Mouse (Mus musculus) embryonic facial prominence, embryonic 10.5 days (tissue): ENCODE measurements around the gene Cenpf. TPM values are rescaled to one million over a fixed set of nuclear protein-coding genes. Genes with fewer than 3 reads are reported as not detected.
"Not testable (repeated sequence)": the region's sequence is repeated elsewhere in the genome, so short reads cannot be mapped to it uniquely, and the experiment has no call there.

ENCODE experiments used
- DNase-seq: peaks from one replicate; pipeline ENCODE4 v3.0.0-alpha.2; 2017; ENCODE audit warnings: low spot score
- H3K27ac ChIP-seq: fragments of 300-500 bp; sonication (generic); replicated peaks from 2 replicates; pipeline ENCODE4 v1.5.1; 2016; ENCODE audit warnings: mild to moderate bottlenecking
- H3K27me3 ChIP-seq: fragments of 300-500 bp; sonication (generic); replicated peaks from 2 replicates; pipeline ENCODE4 v1.6.1; 2016; ENCODE audit warnings: low read depth, mild to moderate bottlenecking; ENCODE audit not compliant: poor library complexity, severe bottlenecking
- H3K36me3 ChIP-seq: fragments of 300-500 bp; sonication (generic); replicated peaks from 2 replicates; pipeline ENCODE4 v1.6.1; 2016; ENCODE audit warnings: mild to moderate bottlenecking, moderate library complexity
- H3K4me1 ChIP-seq: fragments of 300-500 bp; sonication (generic); 2 replicates; pipeline ENCODE4 v1.6.1; 2016
- H3K4me3 ChIP-seq: fragments of 300-500 bp; sonication (generic); 2 replicates; pipeline ENCODE4 v1.5.1; 2016; ENCODE audit warnings: mild to moderate bottlenecking, moderate library complexity
- H3K9me3 ChIP-seq: fragments of 300-500 bp; sonication (generic); 2 replicates; pipeline ENCODE4 v1.6.1; 2016; ENCODE audit warnings: mild to moderate bottlenecking
- WGBS: fragments of 180-500 bp; shearing (Covaris S2); methylation state at CpG from one replicate; pipeline ENCODE4 v1.1.7; 2016; 5-methylcytosine and 5-hydroxymethylcytosine counted together
- polyA plus RNA-seq: library from polyadenylated mRNA; unstranded; fragments of >200 nt; fragmentation: Nextera tagmentation; extraction: Ambion mirVana; gene quantifications from 2 replicates; pipeline ENCODE4 v1.2.1, GENCODE M21; 2016

Gene Cenpf
- polyA plus RNA-seq, 1 experiment from 2014 or later = 108 TPM

DNA sequence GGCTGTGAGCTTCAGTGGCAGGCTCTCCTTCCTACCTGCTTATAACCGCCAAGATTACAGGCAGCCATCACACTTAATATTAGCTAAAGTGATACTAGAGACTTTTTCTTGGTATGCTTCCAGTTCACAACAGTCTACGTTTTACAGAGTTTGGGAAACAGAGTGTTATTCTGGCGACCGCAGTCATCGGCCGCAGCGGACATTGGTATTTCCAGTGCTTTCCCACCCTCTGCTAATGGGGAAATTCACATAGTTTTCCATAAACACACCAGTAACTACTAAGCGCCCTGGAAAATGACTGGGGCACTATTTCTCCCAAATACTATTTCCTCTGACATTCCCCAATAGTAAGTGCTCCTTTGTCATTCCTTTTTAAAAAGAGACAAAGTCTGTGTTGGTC lies 21.1 kb upstream of the Cenpf start:
- Histone ChIP-seq H3K27me3 (no peaks in the 10 kb centered on the region), H3K4me1 (peaks cover 22% of the 10 kb centered on the region), H3K36me3 (no peaks in the 10 kb centered on the region), H3K4me3 (no peak overlapping the region), H3K9me3 (no peaks in the 10 kb centered on the region), H3K27ac (no peak overlapping the region)
- WGBS = 83% methylated on average over 8 of the region's 8 CpGs
- no peak for DNase-seq

DNA sequence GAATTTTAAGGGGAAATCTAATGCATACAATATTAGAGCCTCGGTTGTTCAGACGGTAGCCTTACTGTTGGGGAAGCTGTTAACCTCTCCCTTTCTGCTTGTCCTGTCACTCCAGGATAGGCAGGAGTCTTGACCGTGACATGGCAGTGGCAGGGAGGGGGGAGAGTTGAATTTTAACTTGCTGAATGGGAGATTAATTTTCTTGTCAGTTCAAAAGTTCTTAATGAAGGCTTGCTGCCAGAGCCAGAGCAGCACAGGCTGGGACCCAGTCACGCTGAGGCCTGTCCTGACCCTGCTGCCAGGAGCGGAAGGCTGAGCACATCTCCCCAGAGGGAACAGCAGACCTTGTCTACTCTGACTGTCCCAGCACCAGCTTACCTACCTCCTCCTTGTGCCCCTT lies 19.5 kb upstream of the Cenpf start:
- no peak overlapping the region for H3K4me3 ChIP-seq
- H3K4me1 ChIP-seq = peaks cover 22% of the 10 kb centered on the region
- peak overlapping the region; percentile 24; the same call in 1 of the 2 replicates for H3K27ac ChIP-seq
- H3K27me3 ChIP-seq = no peaks in the 10 kb centered on the region
- no peak for DNase-seq
- 38% methylated on average over 5 of the region's 5 CpGs for WGBS
- no peaks in the 10 kb centered on the region for H3K9me3 ChIP-seq
- no peaks in the 10 kb centered on the region for H3K36me3 ChIP-seq

DNA sequence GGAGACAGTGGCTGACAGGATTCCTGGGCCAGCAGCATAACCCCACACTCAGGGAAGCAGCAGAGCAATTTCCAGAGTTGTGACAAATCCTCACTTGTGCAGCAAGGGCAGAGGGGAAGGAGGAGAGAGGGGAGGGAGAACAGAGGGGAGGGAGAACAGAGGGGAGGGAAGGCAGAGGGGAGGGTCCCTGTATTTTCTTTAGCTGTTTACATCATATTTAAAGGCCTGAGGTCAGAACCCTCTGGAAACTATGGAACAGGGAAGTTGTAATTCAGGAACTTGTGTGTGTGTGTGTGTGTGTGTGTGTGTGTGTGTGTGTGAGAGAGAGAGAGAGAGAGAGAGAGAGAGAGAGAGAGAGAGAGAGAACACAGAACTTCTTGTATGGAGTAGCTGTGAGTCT lies 19.1 kb upstream of the Cenpf start:
- DNase-seq = no peak
- Histone ChIP-seq H3K27me3 (no peaks in the 10 kb centered on the region), H3K27ac (0 out of 2 replicates have a peak overlapping the region, but pooled peaks have one; percentile 40), H3K36me3 (no peaks in the 10 kb centered on the region), H3K4me1 (peaks cover 22% of the 10 kb centered on the region), H3K9me3 (no peaks in the 10 kb centered on the region), H3K4me3 (no peak overlapping the region)

DNA sequence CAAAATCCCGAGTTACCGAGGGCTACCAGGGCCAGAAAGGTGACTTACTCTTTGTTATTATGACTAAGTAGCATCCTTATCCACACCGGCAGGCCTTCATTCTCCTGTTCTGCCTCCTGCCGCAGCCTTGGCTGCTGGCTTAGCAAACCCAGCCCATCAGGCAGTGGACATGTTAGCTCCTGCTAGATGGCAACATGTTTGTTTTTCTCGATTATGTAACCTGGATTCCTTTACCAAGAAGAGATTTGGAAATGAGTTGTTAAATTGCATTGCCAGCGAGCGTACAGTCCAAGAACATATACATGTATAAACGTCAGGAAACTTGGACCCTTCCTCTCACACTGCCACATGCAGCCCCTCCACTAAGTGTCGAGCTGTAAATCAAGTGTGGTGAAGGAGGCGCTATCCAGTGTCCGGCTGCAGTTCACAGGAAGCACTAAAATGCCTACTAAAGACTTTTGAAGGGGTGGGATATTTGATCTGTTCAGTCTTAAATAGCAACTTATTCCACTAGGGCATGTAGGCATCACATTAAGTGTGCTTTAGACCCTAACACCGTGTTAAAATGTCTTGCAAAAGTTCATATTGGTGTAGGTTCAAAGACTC lies 18.3 kb upstream of the Cenpf start:
- Histone ChIP-seq H3K27ac (no peak overlapping the region), H3K27me3 (no peaks in the 10 kb centered on the region), H3K4me3 (no peak overlapping the region), H3K9me3 (no peaks in the 10 kb centered on the region), H3K36me3 (no peaks in the 10 kb centered on the region), H3K4me1 (peaks cover 22% of the 10 kb centered on the region)
- no peak for DNase-seq
- 81% methylated on average over 12 of the region's 12 CpGs for WGBS

DNA sequence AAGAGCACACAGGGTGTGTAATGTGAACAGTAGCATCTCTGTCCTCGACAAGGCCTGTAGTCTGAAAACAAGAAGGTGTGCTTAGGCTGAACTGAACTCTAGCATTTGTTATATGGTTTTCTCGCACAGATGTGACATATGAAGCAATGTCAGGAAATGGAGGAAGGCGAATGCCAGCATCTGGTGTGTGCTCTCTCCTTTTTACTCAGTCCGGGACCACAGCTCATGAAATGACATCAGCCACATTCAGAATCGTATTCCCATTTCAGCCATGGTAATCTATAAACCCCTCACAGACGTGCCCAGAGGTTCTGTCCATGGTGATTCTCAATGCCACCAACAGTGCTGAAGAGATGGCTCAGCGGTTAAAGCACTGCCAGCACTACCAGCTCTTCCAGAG lies 15.7 kb upstream of the Cenpf start:
- Histone ChIP-seq H3K36me3 (no peaks in the 10 kb centered on the region), H3K4me3 (no peak overlapping the region), H3K27me3 (no peaks in the 10 kb centered on the region), H3K27ac (no peak overlapping the region), H3K9me3 (no peaks in the 10 kb centered on the region), H3K4me1 (peaks cover 19% of the 10 kb centered on the region)
- no peak for DNase-seq
- WGBS = 79% methylated on average over 7 of the region's 7 CpGs

DNA sequence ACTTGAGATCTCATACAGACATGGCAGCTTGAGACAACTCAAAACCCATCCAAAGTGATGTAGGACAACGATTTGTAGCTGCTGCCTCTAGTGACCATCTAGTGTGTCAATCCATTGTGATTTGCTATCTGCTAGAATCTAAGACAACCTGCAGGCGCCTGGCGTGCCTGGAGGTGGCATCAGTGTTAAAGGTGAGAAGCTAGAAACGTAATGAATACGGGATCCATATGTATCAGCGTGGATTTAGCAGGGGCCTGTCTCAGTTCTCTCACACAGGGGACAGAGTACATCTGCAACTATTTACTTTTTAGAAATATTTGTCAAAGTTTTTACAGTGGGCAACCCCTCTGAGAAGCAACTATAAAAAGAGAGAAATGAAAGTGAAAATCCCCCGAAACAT lies 15.3 kb upstream of the Cenpf start:
- no peaks in the 10 kb centered on the region for H3K27me3 ChIP-seq
- 41% methylated on average over 7 of the region's 7 CpGs for WGBS
- peaks cover 16% of the 10 kb centered on the region for H3K4me1 ChIP-seq
- no peak for DNase-seq
- no peak overlapping the region for H3K27ac ChIP-seq
- no peaks in the 10 kb centered on the region for H3K9me3 ChIP-seq
- H3K4me3 ChIP-seq = no peak overlapping the region
- no peaks in the 10 kb centered on the region for H3K36me3 ChIP-seq

DNA sequence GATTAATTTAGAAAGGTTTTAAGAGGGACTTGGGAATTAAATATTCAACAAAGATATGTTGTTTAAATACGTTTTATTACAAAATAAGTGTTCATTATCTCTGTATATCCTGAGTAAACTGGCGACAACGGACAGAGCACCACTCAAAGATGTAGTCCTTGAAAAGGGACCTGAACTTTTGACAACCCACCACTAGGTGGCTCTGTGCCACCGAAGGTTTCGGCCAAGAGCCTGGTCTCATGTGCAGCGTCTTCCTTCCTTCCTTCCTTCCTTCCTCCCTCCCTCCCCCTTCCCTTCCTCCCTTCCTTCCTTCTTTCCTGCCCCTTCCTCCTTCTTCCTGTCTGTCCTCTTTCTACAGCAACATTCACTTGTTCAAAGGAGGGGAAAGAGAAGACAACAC lies 13.1 kb upstream of the Cenpf start:
- H3K4me3 ChIP-seq = no peak overlapping the region
- no peaks in the 10 kb centered on the region for H3K36me3 ChIP-seq
- H3K4me1 ChIP-seq = no peaks in the 10 kb centered on the region
- H3K9me3 ChIP-seq = no peaks in the 10 kb centered on the region
- 1% methylated on average over 6 of the region's 6 CpGs for WGBS
- peak; percentile 76 for DNase-seq
- H3K27ac ChIP-seq = no peak overlapping the region
- no peaks in the 10 kb centered on the region for H3K27me3 ChIP-seq

DNA sequence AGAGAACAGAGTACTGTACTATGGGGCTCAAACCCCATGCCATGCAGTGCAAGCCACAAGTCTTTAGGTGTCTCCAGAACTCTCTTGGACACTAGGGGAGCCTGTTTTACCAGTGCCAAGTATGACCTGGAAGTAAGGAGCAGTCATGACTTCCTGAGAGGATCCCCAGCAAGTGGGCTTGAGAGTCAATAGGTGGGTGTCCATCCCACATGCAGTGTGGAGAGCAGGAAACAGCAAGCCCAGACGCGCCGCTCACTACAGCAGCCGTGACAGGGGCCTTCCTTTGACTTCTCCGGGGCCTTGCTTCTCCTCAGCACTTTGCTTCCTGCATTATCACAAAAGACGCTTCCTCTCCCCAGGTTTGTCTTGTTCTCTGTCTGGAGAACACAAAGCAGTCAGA lies 12.3 kb upstream of the Cenpf start:
- H3K36me3 ChIP-seq = no peaks in the 10 kb centered on the region
- no peaks in the 10 kb centered on the region for H3K27me3 ChIP-seq
- no peaks in the 10 kb centered on the region for H3K4me1 ChIP-seq
- no peak overlapping the region for H3K4me3 ChIP-seq
- no peak for DNase-seq
- WGBS = 79% methylated on average over 6 of the region's 6 CpGs
- no peaks in the 10 kb centered on the region for H3K9me3 ChIP-seq
- no peak overlapping the region for H3K27ac ChIP-seq

DNA sequence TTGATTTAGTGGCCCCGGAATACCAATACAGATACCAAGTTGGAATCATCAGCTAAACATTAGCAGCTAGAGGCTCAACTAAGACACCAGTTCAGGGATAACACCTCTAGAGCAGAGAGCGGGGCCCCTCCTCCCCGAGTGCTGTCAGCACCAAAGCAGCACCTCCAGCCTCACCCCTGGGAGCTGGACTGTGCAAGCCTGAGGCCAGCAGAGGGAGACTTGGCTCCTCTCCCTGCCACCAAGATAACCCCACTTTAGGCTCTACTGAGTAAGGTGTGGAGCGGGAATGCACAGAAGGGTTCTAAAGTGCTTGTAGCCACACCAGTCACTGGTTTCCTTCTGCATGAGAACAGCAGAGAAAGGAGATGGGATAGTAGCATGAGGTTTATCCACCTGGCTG lies 10.5 kb upstream of the Cenpf start:
- no peak overlapping the region for H3K27ac ChIP-seq
- no peaks in the 10 kb centered on the region for H3K9me3 ChIP-seq
- WGBS = 70% methylated on average over 4 of the region's 4 CpGs
- H3K36me3 ChIP-seq = no peaks in the 10 kb centered on the region
- no peaks in the 10 kb centered on the region for H3K27me3 ChIP-seq
- H3K4me3 ChIP-seq = no peak overlapping the region
- H3K4me1 ChIP-seq = no peaks in the 10 kb centered on the region
- no peak for DNase-seq

DNA sequence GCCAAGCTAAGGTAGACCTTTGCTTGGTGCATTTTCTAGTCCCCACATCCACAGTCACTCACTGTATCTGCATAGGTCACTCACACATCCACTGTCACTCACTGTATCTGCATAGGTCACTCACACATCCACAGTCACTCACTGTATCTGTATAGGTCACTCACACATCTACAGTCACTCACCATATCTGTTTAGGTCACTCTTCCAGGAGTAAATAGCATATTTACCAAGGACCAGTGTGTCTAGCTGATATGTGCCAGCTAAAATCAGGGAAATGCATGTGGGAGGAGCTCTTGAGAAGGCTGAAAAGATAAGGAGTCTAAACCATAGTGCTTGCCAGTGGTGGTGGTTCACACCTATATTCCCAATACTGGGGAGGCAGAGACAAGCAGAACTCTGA lies 7.4 kb upstream of the Cenpf start:
- Histone ChIP-seq H3K4me3 (no peak overlapping the region), H3K9me3 (no peaks in the 10 kb centered on the region), H3K36me3 (no peaks in the 10 kb centered on the region), H3K27ac (no peak overlapping the region), H3K4me1 (peaks cover 4% of the 10 kb centered on the region), H3K27me3 (no peaks in the 10 kb centered on the region)
- no peak for DNase-seq

DNA sequence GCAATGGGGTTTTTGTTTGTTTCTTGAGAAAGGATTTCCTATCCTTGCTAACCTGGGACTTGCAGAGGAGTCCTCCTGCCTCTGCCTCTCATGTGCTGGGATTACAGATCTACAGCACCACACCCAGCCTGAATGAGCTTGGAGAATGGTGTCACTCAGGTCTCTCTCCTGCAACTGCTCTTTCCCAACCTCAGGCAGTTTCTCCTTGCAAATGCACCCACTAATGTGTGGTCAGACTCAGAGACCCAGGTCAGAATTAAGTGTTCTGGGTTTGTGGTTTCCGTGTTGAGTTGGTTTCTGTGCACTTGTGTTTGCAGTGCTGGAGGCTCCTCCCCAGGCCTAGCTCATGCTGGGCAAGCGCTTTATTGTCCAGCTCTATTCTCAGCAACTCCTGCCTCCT lies 6.5 kb upstream of the Cenpf start:
- Histone ChIP-seq H3K36me3 (no peaks in the 10 kb centered on the region), H3K4me3 (no peak overlapping the region), H3K27me3 (no peaks in the 10 kb centered on the region), H3K9me3 (no peaks in the 10 kb centered on the region), H3K27ac (no peak overlapping the region), H3K4me1 (peaks cover 14% of the 10 kb centered on the region)
- no peak for DNase-seq
- whole genome bisulfite sequencing = 90% methylated on average over 2 of the region's 2 CpGs

DNA sequence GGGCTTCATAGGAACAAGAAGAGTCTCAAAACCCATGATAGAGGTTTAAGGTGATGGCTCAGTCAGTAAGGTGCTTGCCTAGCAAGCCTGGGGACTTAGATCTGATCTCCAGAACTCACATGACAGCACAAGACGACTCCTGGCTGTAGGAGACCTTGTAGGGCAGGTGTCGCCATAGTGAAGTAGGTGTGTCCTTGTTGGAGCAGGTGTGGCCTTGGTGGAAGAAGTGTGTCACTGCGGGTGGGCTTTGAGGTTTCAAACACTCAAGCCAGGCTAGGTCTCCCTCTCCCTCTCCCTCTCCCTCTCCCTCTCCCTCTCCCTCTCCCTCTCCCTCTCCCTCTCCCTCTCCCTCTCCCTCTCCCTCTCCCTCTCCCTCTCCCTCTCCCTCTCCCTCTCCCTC lies 4.6 kb upstream of the Cenpf start:
- H3K4me3 ChIP-seq, H3K9me3 ChIP-seq, DNase-seq, H3K27ac ChIP-seq, H3K36me3 ChIP-seq, H3K27me3 ChIP-seq: not testable (repeated sequence)
- WGBS = 49% methylated on average over 3 of the region's 3 CpGs
- H3K4me1 ChIP-seq = peaks cover 21% of the 10 kb centered on the region

DNA sequence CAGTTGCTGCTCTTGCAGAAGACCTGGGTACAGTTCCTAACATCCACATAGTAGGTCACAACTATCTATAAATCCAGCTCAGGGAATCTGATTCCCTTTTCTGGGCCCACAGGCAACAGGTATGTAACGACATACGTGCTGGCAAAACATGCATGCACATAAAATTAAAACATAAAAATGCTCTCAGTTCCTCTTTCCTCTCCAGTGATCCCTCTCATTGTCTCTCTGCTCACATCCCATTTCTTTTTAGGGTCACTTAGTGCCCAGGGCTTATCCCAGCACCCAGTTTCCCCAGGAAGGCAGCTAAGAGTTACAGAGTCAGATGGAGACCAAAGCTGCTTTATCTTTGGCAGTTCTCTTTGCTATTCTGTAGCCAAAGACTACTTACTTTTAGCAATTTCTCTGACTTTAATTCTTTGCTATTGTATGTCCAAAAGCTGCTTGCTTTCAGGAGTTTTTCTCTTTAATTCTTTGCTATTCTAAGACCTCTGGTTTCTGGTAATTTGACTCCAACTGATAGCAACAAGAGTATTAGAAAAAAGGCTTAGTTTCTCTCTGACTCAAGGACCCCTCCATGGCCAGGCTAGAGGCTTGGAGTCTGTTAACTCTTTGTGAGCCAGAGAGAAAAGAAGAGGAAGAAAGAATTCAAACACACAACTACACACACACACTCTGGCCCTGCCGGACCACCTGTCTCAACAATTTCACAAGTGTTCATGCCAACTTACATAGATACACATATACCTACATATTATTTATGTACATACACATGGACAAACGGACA lies 1.4 kb upstream of the Cenpf start:
- WGBS = 30% methylated on average over 4 of the region's 4 CpGs
- no peaks in the 10 kb centered on the region for H3K27me3 ChIP-seq
- peaks cover 18% of the 10 kb centered on the region for H3K36me3 ChIP-seq
- peak overlapping the region; percentile 91 for H3K27ac ChIP-seq
- no peak for DNase-seq
- H3K4me3 ChIP-seq = peak overlapping the region; percentile 77
- H3K9me3 ChIP-seq = no peaks in the 10 kb centered on the region
- peaks cover 40% of the 10 kb centered on the region for H3K4me1 ChIP-seq
